Mouse (Mus musculus) stomach, embryonic 16.5 days (tissue): ENCODE data around the gene Gm10053. TPM values are rescaled to one million over a fixed set of nuclear protein-coding genes. Genes with fewer than 3 reads are reported as not detected.
A peak's percentile ranks its signal among the peaks of the same experiment; 100 is the strongest.

Source experiments
- ATAC-seq: fragments of 200-750 bp; cut with Nextera tagmentation; 2 replicates; pipeline ENCODE4 v1.8.0; 2017; ENCODE audit warnings: moderate number of reproducible peaks, moderate TSS enrichment; ENCODE audit not compliant: insufficient read depth, low FRiP score
- H3K27ac ChIP-seq: fragments of 300-500 bp; sonication (generic); 2 replicates; pipeline ENCODE4 v1.5.1; 2014; ENCODE audit warnings: low read length
- H3K27me3 ChIP-seq: fragments of 300-500 bp; sonication (generic); 2 replicates; pipeline ENCODE4 v1.6.1; 2014; ENCODE audit warnings: low read length, control low read depth, mixed read lengths; ENCODE audit not compliant: control insufficient read depth, insufficient read depth
- H3K36me3 ChIP-seq: fragments of 300-500 bp; sonication (generic); 2 replicates; pipeline ENCODE4 v1.6.1; 2014; ENCODE audit warnings: low read length; ENCODE audit not compliant: control insufficient read depth, insufficient read depth
- H3K4me1 ChIP-seq: fragments of 300-500 bp; sonication (generic); 2 replicates; pipeline ENCODE4 v1.6.1; 2014; ENCODE audit warnings: low read length, control low read depth, mixed read lengths; ENCODE audit not compliant: control insufficient read depth, insufficient read depth
- H3K4me2 ChIP-seq: fragments of 300-500 bp; sonication (generic); 2 replicates; pipeline ENCODE4 v1.6.1; 2014; ENCODE audit warnings: low read depth, low read length, mixed read lengths
- H3K4me3 ChIP-seq: fragments of 300-500 bp; sonication (generic); replicated peaks from 2 replicates; pipeline ENCODE4 v1.5.1; 2014; ENCODE audit warnings: mild to moderate bottlenecking, low read length
- H3K9ac ChIP-seq: fragments of 300-500 bp; sonication (generic); 2 replicates; pipeline ENCODE4 v1.6.1; 2014; ENCODE audit warnings: low read length
- H3K9me3 ChIP-seq: fragments of 300-500 bp; sonication (generic); replicated peaks from 2 replicates; pipeline ENCODE4 v1.6.1; 2016; ENCODE audit warnings: low read length, control low read depth; ENCODE audit not compliant: control insufficient read depth
- WGBS: fragments of 180-500 bp; shearing (Covaris S2); extraction: QIAGEN DNeasy Blood & Tissue Kit; methylation state at CpG from one replicate; pipeline ENCODE4 v1.1.7; 2014; 5-methylcytosine and 5-hydroxymethylcytosine counted together
- polyA plus RNA-seq: library from polyadenylated mRNA; unstranded; fragments of >200 nt; fragmentation: Nextera tagmentation; extraction: Ambion mirVana; gene quantifications from 2 replicates; pipeline ENCODE4 v1.2.1, GENCODE M21; 2015

Gm10053 gene
- polyA plus RNA-seq, 1 experiment from 2014 or later, result 241 TPM

GRCm38 (mm10) chr19:24897896-24898736, 22.6 kb downstream of the Gm10053 start:
- WGBS, result 3% methylated on average over 20 of the region's 20 CpGs

GRCm38 (mm10) chr19:24898737-24899577, 23.5 kb downstream of the Gm10053 start:
- ATAC-seq, result no peak
- H3K4me3 ChIP-seq, result no peak overlapping the region
- no peaks in the 10 kb centered on the region for H3K36me3 ChIP-seq
- H3K27ac ChIP-seq, result no peak overlapping the region
- no peaks in the 10 kb centered on the region for H3K9me3 ChIP-seq
- no peak overlapping the region; the same call in 1 of the 2 replicates for H3K4me2 ChIP-seq
- peaks cover 70% of the 10 kb centered on the region for H3K27me3 ChIP-seq
- WGBS, result 4% methylated on average over 34 of the region's 34 CpGs
- H3K4me1 ChIP-seq, result peaks cover 10% of the 10 kb centered on the region
- no peak overlapping the region for H3K9ac ChIP-seq

More at GRCm38 (mm10) chr19:24897896-24898736, 22.6 kb downstream of the Gm10053 start:
- no peak for ATAC-seq
- no peak overlapping the region for H3K27ac ChIP-seq
- H3K4me1 ChIP-seq, result peaks cover 10% of the 10 kb centered on the region
- H3K4me3 ChIP-seq, result no peak overlapping the region
- no peak overlapping the region for H3K9ac ChIP-seq
- H3K9me3 ChIP-seq, result no peaks in the 10 kb centered on the region
- H3K27me3 ChIP-seq, result peaks cover 65% of the 10 kb centered on the region
- no peak overlapping the region for H3K4me2 ChIP-seq
- no peaks in the 10 kb centered on the region for H3K36me3 ChIP-seq

GRCm38 (mm10) chr19:24899578-24900544, 24.4 kb downstream of the Gm10053 start:
- H3K9ac ChIP-seq, result no peak overlapping the region
- no peak overlapping the region for H3K27ac ChIP-seq
- H3K36me3 ChIP-seq, result no peaks in the 10 kb centered on the region

GRCm38 (mm10) chr19:24900581-24901220, 25.2 kb downstream of the Gm10053 start, which contains the start of gene Foxd4:
Foxd4 (minus strand) TSS chr19:24901197.
- Histone ChIP-seq H3K27me3 (peaks cover 66% of the 10 kb centered on the region), H3K36me3 (no peaks in the 10 kb centered on the region), H3K4me3 (peak within 1 kb of the TSS; percentile 36), H3K9ac (no peak within 1 kb of the TSS), H3K27ac (no peak within 1 kb of the TSS), H3K9me3 (no peaks in the 10 kb centered on the region), H3K4me2 (peak within 1 kb of the TSS; percentile 52), H3K4me1 (peaks cover 10% of the 10 kb centered on the region)
- ATAC-seq, result no peak
- WGBS, result 1% methylated on average over 27 of the region's 27 CpGs

More at GRCm38 (mm10) chr19:24899578-24900544, 24.4 kb downstream of the Gm10053 start:
- WGBS, result under 1% methylated on average over 84 of the region's 84 CpGs
- Histone ChIP-seq H3K9me3 (no peaks in the 10 kb centered on the region), H3K4me2 (peak overlapping the region; percentile 52), H3K27me3 (peaks cover 74% of the 10 kb centered on the region), H3K4me1 (peaks cover 10% of the 10 kb centered on the region), H3K4me3 (peak overlapping the region; percentile 36)
- ATAC-seq, result 0 out of 2 replicates have a peak, but pooled peaks have one; percentile 25

GRCm38 (mm10) chr19:24901666-24902065, 26.2 kb downstream of the Gm10053 start:
- 12% methylated on average over 3 of the region's 3 CpGs for WGBS
- Histone ChIP-seq H3K4me3 (no peak overlapping the region), H3K4me1 (peaks cover 10% of the 10 kb centered on the region), H3K9me3 (no peaks in the 10 kb centered on the region), H3K27me3 (peaks cover 61% of the 10 kb centered on the region), H3K4me2 (no peak overlapping the region), H3K27ac (no peak overlapping the region), H3K36me3 (no peaks in the 10 kb centered on the region), H3K9ac (no peak overlapping the region)
- no peak for ATAC-seq

- WGBS, result 4% methylated on average over 2 of the region's 2 CpGs
- no peak for ATAC-seq
- Histone ChIP-seq H3K4me1 (peaks cover 10% of the 10 kb centered on the region), H3K27ac (no peak overlapping the region), H3K4me2 (no peak overlapping the region), H3K36me3 (no peaks in the 10 kb centered on the region), H3K4me3 (no peak overlapping the region), H3K9me3 (no peaks in the 10 kb centered on the region), H3K27me3 (peaks cover 55% of the 10 kb centered on the region), H3K9ac (no peak overlapping the region)
Observed at GRCm38 (mm10) chr19:24902256-24902655, 26.8 kb downstream of the Gm10053 start.

- H3K9ac ChIP-seq, result no peak overlapping the region
- H3K27me3 ChIP-seq, result peaks cover 50% of the 10 kb centered on the region
- H3K9me3 ChIP-seq, result no peaks in the 10 kb centered on the region
- peaks cover 10% of the 10 kb centered on the region; the same call in 1 of the 2 replicates for H3K4me1 ChIP-seq
- no peaks in the 10 kb centered on the region for H3K36me3 ChIP-seq
- no peak overlapping the region for H3K27ac ChIP-seq
- WGBS, result 48% methylated on average over 2 of the region's 2 CpGs
- ATAC-seq, result no peak
- H3K4me2 ChIP-seq, result no peak overlapping the region
- no peak overlapping the region for H3K4me3 ChIP-seq
Observed at GRCm38 (mm10) chr19:24902821-24903220, 27.3 kb downstream of the Gm10053 start.

GRCm38 (mm10) chr19:24907655-24908054, 32.2 kb downstream of the Gm10053 start:
- ATAC-seq, result no peak
- WGBS, result 89% methylated on average over 4 of the region's 6 CpGs
- Histone ChIP-seq H3K27me3 (peaks cover 10% of the 10 kb centered on the region), H3K4me3 (no peak overlapping the region), H3K4me2 (no peak overlapping the region), H3K9me3 (no peaks in the 10 kb centered on the region), H3K4me1 (no peaks in the 10 kb centered on the region), H3K36me3 (no peaks in the 10 kb centered on the region), H3K9ac (no peak overlapping the region), H3K27ac (no peak overlapping the region)
